In the genomic region with DNA sequence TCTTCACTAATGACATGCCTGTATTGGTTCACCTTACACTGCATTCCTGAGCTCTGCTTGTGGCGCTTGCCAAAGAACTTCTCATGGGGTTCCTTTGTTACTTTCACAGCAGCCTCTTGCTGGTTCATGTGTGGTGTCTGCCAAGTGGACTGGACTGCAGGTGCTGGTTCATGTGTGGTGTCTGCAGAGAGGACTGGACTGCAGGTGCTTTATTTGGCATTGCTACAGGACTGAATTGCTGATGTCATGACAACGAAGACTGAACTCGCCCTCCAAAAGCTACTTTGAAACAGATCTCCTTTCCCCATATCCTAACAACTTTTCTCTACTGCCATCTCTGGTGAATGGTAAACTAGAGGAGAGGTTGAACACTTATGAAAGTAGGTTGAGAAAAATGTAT, we compare ENCODE assay signal across 13 mouse cellular contexts.
DNase-seq lines count a peak whose midpoint lies in the region; ATAC-seq lines count a peak whose summit lies in the region.
"Had no signal": no experiment of that assay in that cellular context is flagged by ENCODE, and none has a peak within 500 bp of the region (broad histone marks: within the 10 kb centered on the region; RNA-seq: fewer than 3 reads in every experiment).

No protein-coding gene starts in this region.

- no peak overlapping the region for H3K4me3 ChIP-seq in heart, embryonic 10.5 days
- H3K4me3 ChIP-seq in midbrain, embryonic 16.5 days (ENCODE audit: low read depth, low read length): no peak overlapping the region
- H3K4me3 ChIP-seq: embryonic facial prominence, embryonic 13.5 days; forebrain, embryonic 13.5 days; forebrain, embryonic 15.5 days had no signal

- H3K27ac ChIP-seq in heart, embryonic 10.5 days: no peak overlapping the region
- H3K27ac ChIP-seq in midbrain, embryonic 16.5 days (ENCODE audit: low read length): no peak overlapping the region
- H3K27ac ChIP-seq: embryonic facial prominence, embryonic 13.5 days; forebrain, embryonic 13.5 days; forebrain, embryonic 15.5 days had no signal

- H3K4me2 ChIP-seq in midbrain, embryonic 16.5 days (ENCODE audit: low read length): no peak overlapping the region
- H3K4me2 ChIP-seq: embryonic facial prominence, embryonic 13.5 days; forebrain, embryonic 13.5 days; forebrain, embryonic 15.5 days had no signal

- DNase-seq in cerebellum, adult 9-11 months: peak; percentile 30
- no peak for DNase-seq in cerebellum, postnatal 36 days
- peak; percentile 80 for DNase-seq in heart, adult 11 months
- DNase-seq in heart, embryonic 10.5 days (ENCODE audit: low spot score): no peak
- peak; percentile 22 for DNase-seq in brain, adult 2 months (ENCODE audit: low read depth, low spot score)
- DNase-seq: adrenal gland, adult 2 months; adrenal gland, postnatal 10 days; adrenal gland, postnatal 25 days; forebrain, postnatal 0 days had no signal

- no peaks in the 10 kb centered on the region for H3K4me1 ChIP-seq in heart, embryonic 10.5 days
- no peaks in the 10 kb centered on the region for H3K4me1 ChIP-seq in midbrain, embryonic 16.5 days (ENCODE audit: control insufficient read depth, insufficient read depth, low read length)
- H3K4me1 ChIP-seq: forebrain, embryonic 13.5 days; forebrain, embryonic 15.5 days had no signal

- 89% methylated on average over 3 of the region's 3 CpGs for WGBS in heart, embryonic 10.5 days
- WGBS in midbrain, embryonic 16.5 days: 90% methylated on average over 3 of the region's 3 CpGs

- no peak overlapping the region for H3K9ac ChIP-seq in midbrain, embryonic 16.5 days (ENCODE audit: low read depth, low read length)
- H3K9ac ChIP-seq: embryonic facial prominence, embryonic 13.5 days; forebrain, embryonic 13.5 days; forebrain, embryonic 15.5 days; forebrain, postnatal 0 days had no signal

- H3K9me3 ChIP-seq in heart, embryonic 10.5 days: no peaks in the 10 kb centered on the region
- H3K9me3 ChIP-seq in midbrain, embryonic 16.5 days (replicated peaks; ENCODE audit: control insufficient read depth, low read length, poor library complexity, severe bottlenecking): no peaks in the 10 kb centered on the region
- H3K9me3 ChIP-seq: embryonic facial prominence, embryonic 13.5 days; forebrain, embryonic 13.5 days; forebrain, embryonic 15.5 days had no signal

- H3K27me3 ChIP-seq in heart, embryonic 10.5 days (ENCODE audit: insufficient read depth, poor library complexity, severe bottlenecking): no peaks in the 10 kb centered on the region
- no peaks in the 10 kb centered on the region for H3K27me3 ChIP-seq in midbrain, embryonic 16.5 days (ENCODE audit: control insufficient read depth, insufficient read depth, low read depth, low read length)
- H3K27me3 ChIP-seq: embryonic facial prominence, embryonic 13.5 days; forebrain, embryonic 13.5 days; forebrain, embryonic 15.5 days had no signal

- H3K36me3 ChIP-seq in heart, embryonic 10.5 days: peaks cover 3% of the 10 kb centered on the region; the same call in 1 of the 2 replicates
- H3K36me3 ChIP-seq in midbrain, embryonic 16.5 days (ENCODE audit: control insufficient read depth, insufficient read depth, low read length): no peaks in the 10 kb centered on the region
- H3K36me3 ChIP-seq: forebrain, embryonic 15.5 days had no signal

- ATAC-seq in midbrain, embryonic 16.5 days: no peak
- ATAC-seq: forebrain, embryonic 13.5 days; forebrain, embryonic 15.5 days; forebrain, postnatal 0 days had no signal

Comparison
In these comparisons a context has a peak if more than half of its experiments do, and no peak if none do; other contexts are left out.
1. DNase-seq: peak in cerebellum, adult 9-11 months (single experiment), heart, adult 11 months (single experiment) and brain, adult 2 months (single experiment); none in cerebellum, postnatal 36 days (0 of 2) and heart, embryonic 10.5 days (single experiment).